Mouse (Mus musculus): Measurements from ENCODE around the gene Zrsr1. TPM values are rescaled to one million over a fixed set of nuclear protein-coding genes. Genes with fewer than 3 reads are reported as not detected.

The Zrsr1 gene
- total and polyA plus RNA-seq, 3 experiments = 4.6 to 22.0 (median 15.1) TPM

DNA sequence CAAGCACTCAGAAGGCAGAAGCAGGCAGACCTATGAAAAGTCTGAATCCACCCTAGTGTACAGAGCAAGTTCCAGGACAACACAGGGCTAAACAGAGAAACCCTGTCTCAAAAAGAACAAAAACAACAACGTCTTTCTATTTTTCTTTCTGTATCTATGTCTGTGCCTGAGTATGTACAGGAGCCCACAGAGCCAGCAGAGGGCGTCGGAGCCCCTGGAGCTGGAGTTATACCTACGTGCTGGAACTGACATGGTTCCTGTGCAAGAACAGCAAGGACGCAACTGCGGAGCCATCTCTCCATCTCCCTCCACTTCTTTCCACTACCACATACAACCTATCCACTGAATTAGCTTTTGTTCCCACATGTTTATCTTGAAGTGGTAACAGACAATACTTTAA, 21.7 kb upstream of the Zrsr1 start:
- intact Hi-C loops (cut with DNase I) = no loop called here
- Histone ChIP-seq H3K4me3 (no peak overlapping the region), H3K9ac (ENCODE audit: low read depth, low read length) (no peak overlapping the region), H3K79me2 (replicated peaks; ENCODE audit: control insufficient read depth, insufficient read depth, low read length) (no peaks in the 10 kb centered on the region), H3K27ac (no peak overlapping the region), H3K36me3 (ENCODE audit: control insufficient read depth, insufficient read depth, low read length) (no peaks in the 10 kb centered on the region; the same call in 1 of the 2 replicates), H3K27me3 (ENCODE audit: control insufficient read depth, insufficient read depth, low read length) (no peaks in the 10 kb centered on the region), H3K4me1 (ENCODE audit: control insufficient read depth, insufficient read depth, low read length) (no peaks in the 10 kb centered on the region)
- TF ChIP-seq EP300 (IDR thresholded peaks at IDR 0.05; ENCODE audit: insufficient read depth, low read depth, low read length) (no peak), POLR2A (IDR thresholded peaks at IDR 0.05; ENCODE audit: insufficient read depth, low read depth, low read length) (no peak), CTCF (IDR thresholded peaks at IDR 0.05) (no peak)
- no peak for DNase-seq
- 93% methylated on average over 6 of the region's 6 CpGs for WGBS

DNA sequence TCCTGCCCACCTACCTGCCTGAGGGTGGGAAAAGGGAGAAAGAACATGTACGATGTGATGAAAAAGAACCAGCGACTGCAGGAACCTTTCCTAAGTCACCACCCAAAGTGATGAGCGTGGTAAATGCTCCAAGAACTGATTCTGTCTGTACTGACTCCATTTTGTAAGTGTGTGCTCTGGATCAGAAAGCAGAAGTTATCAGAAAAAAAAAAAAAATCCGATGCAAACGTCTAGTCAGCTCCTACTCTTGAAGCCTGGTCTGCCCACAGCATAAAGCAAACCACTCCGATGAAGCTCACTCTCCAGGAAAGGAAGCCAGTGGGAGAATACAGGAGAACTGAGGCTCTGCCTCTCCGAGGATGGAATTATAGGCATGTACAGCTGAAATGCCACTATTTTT, 19.1 kb upstream of the Zrsr1 start:
- intact Hi-C loops (cut with DNase I) = no loop called here
- H3K4me1 ChIP-seq (ENCODE audit: control insufficient read depth, insufficient read depth, low read length) = no peaks in the 10 kb centered on the region
- no peaks in the 10 kb centered on the region for H3K79me2 ChIP-seq (replicated peaks; ENCODE audit: control insufficient read depth, insufficient read depth, low read length)
- DNase-seq = no peak
- no peaks in the 10 kb centered on the region for H3K27me3 ChIP-seq (ENCODE audit: control insufficient read depth, insufficient read depth, low read length)
- H3K9ac ChIP-seq (ENCODE audit: low read depth, low read length) = no peak overlapping the region
- TF ChIP-seq POLR2A (IDR thresholded peaks at IDR 0.05; ENCODE audit: insufficient read depth, low read depth, low read length) = no peak
- no peak for TF ChIP-seq CTCF (IDR thresholded peaks at IDR 0.05)
- no peak for TF ChIP-seq EP300 (IDR thresholded peaks at IDR 0.05; ENCODE audit: insufficient read depth, low read depth, low read length)
- H3K36me3 ChIP-seq (ENCODE audit: control insufficient read depth, insufficient read depth, low read length) = no peaks in the 10 kb centered on the region; the same call in 1 of the 2 replicates
- 80% methylated on average over 7 of the region's 7 CpGs for WGBS
- H3K27ac ChIP-seq = no peak overlapping the region
- no peak overlapping the region for H3K4me3 ChIP-seq

DNA sequence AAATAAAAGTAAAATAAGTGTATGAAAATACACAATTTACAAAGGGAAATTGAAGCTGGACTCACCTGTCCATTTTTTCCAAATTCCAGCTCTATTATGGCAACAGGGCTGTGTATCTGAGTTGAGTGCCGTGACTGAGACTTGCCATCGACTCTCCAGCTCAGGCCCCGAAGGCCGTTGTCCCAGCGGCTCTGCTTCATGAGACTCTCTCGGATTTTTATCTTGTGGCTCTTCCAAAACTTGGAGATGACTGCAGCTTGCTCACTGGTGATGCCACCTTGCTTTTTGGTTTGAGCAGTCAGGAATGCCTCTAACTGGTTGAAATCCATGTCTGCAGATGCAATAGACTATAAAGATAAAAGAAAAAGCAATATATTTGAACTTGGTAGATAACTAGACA, 15.5 kb upstream of the Zrsr1 start:
- Histone ChIP-seq H3K27me3 (ENCODE audit: control insufficient read depth, insufficient read depth, low read length) (no peaks in the 10 kb centered on the region), H3K4me1 (ENCODE audit: control insufficient read depth, insufficient read depth, low read length) (peaks cover 2% of the 10 kb centered on the region), H3K4me3 (no peak overlapping the region), H3K79me2 (replicated peaks; ENCODE audit: control insufficient read depth, insufficient read depth, low read length) (0 out of 2 replicates have a peak, but pooled peaks cover 2% of the 10 kb centered on the region), H3K9ac (ENCODE audit: low read depth, low read length) (no peak overlapping the region), H3K36me3 (ENCODE audit: control insufficient read depth, insufficient read depth, low read length) (no peaks in the 10 kb centered on the region; the same call in 1 of the 2 replicates), H3K27ac (no peak overlapping the region)
- TF ChIP-seq EP300 (IDR thresholded peaks at IDR 0.05; ENCODE audit: insufficient read depth, low read depth, low read length) (no peak), CTCF (IDR thresholded peaks at IDR 0.05) (no peak), POLR2A (IDR thresholded peaks at IDR 0.05; ENCODE audit: insufficient read depth, low read depth, low read length) (no peak)
- intact Hi-C loops (cut with DNase I) = loop anchor here (2.0 to 5.0 kb wide), 2 partner anchors 96 to 729 kb away; partner anchors contain the start of gene B3gnt2
- DNase-seq = no peak
- 90% methylated on average over 6 of the region's 6 CpGs for WGBS

DNA sequence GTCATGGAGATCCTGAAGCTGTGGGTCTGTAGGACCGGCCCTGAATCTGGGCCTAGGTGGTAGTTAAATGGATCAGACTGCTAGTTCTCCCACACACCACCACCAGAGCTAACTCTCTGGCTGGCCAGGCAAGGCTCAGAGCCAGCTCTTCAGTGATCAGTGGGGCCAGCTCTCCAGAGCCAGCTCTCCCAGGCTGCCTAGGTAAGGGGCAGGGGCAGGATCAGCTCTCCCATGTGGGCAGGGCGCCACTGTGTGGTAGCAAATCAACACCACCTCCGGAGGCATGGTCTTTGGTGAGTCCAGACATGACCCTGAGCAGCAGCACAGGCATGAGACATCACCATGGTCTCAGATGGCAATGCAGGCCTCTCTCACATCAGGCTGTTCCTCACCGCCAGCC, 15.0 kb upstream of the Zrsr1 start:
- no peaks in the 10 kb centered on the region for H3K27me3 ChIP-seq (ENCODE audit: control insufficient read depth, insufficient read depth, low read length)
- no peak overlapping the region for H3K4me3 ChIP-seq
- H3K79me2 ChIP-seq (replicated peaks; ENCODE audit: control insufficient read depth, insufficient read depth, low read length) = 0 out of 2 replicates have a peak, but pooled peaks cover 2% of the 10 kb centered on the region
- peaks cover 2% of the 10 kb centered on the region for H3K4me1 ChIP-seq (ENCODE audit: control insufficient read depth, insufficient read depth, low read length)
- no peak overlapping the region for H3K9ac ChIP-seq (ENCODE audit: low read depth, low read length)
- peak; percentile 61 to 72 for DNase-seq
- TF ChIP-seq POLR2A (IDR thresholded peaks at IDR 0.05; ENCODE audit: insufficient read depth, low read depth, low read length) = no peak
- TF ChIP-seq EP300 (IDR thresholded peaks at IDR 0.05; ENCODE audit: insufficient read depth, low read depth, low read length) = 0 out of 2 replicates have a peak, but pooled peaks have one; percentile 60
- TF ChIP-seq CTCF (IDR thresholded peaks at IDR 0.05) = peak; percentile 71
- H3K27ac ChIP-seq = no peak overlapping the region
- H3K36me3 ChIP-seq (ENCODE audit: control insufficient read depth, insufficient read depth, low read length) = no peaks in the 10 kb centered on the region; the same call in 1 of the 2 replicates
- 56% methylated on average over 4 of the region's 4 CpGs for WGBS
- intact Hi-C loops (cut with DNase I) = loop anchor here (1.0 to 5.0 kb wide), 4 partner anchors 96 to 730 kb away; partner anchors contain the start of gene B3gnt2

DNA sequence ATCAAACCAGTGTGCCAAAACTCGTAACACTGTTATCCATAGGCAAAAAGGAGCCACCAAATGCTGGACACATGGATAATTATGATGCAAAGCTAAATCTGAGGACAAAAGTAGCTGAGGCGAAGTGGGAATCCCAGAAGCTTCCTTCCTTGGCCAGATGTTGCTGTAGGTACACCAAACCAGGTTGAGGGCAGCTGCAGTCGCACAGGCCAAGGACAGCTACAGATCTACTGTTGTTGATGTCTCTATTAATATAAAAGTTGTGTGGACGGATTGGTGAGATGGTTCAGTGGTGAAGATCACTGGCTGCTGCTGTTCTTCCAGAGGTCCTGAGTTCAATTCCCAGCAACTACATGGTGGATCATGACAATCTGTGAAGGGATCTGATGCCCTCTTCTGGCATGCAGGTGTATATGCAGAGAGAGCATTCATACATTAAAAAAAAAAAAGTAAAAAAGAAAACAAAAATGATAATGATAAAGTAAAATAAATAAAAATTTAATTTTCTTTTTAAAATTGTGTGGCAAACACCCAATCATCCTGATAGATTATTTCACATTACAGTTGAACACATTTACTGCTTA, 13.9 kb upstream of the Zrsr1 start:
- no peak overlapping the region for H3K4me3 ChIP-seq
- no peak overlapping the region for H3K27ac ChIP-seq
- DNase-seq = no peak
- peaks cover 2% of the 10 kb centered on the region for H3K4me1 ChIP-seq (ENCODE audit: control insufficient read depth, insufficient read depth, low read length)
- H3K36me3 ChIP-seq (ENCODE audit: control insufficient read depth, insufficient read depth, low read length) = no peaks in the 10 kb centered on the region; the same call in 1 of the 2 replicates
- 95% methylated on average over 4 of the region's 4 CpGs for WGBS
- intact Hi-C loops (cut with DNase I) = loop anchor here (1.0 to 5.0 kb wide), 4 partner anchors 97 to 731 kb away; partner anchors contain the start of gene B3gnt2
- H3K79me2 ChIP-seq (replicated peaks; ENCODE audit: control insufficient read depth, insufficient read depth, low read length) = 0 out of 2 replicates have a peak, but pooled peaks cover 2% of the 10 kb centered on the region
- no peak overlapping the region for H3K9ac ChIP-seq (ENCODE audit: low read depth, low read length)
- no peaks in the 10 kb centered on the region for H3K27me3 ChIP-seq (ENCODE audit: control insufficient read depth, insufficient read depth, low read length)
- no peak for TF ChIP-seq POLR2A (IDR thresholded peaks at IDR 0.05; ENCODE audit: insufficient read depth, low read depth, low read length)
- peak; percentile 82 for TF ChIP-seq CTCF (IDR thresholded peaks at IDR 0.05)
- no peak for TF ChIP-seq EP300 (IDR thresholded peaks at IDR 0.05; ENCODE audit: insufficient read depth, low read depth, low read length)

DNA sequence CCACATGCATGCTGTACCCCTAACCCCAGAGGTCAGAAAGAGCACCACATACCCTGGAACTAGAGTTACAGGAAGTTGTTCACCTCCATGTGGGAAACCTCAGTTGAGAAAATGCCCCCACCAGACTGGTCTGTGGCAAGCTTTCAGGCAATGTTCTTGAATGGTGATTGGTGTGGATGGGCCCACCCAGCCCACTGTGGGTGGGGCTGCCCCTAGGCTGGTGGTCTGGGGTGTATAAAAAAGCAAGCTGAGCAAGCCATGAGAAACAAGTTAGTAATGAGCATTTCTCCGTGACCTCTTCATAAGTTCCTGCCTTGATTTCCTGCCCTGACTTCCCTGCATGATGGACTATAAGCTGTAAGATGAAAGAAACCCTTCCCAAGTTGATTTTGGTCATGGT, 9.7 kb upstream of the Zrsr1 start:
- Histone ChIP-seq H3K27ac (no peak overlapping the region), H3K27me3 (ENCODE audit: control insufficient read depth, insufficient read depth, low read length) (no peaks in the 10 kb centered on the region), H3K9ac (ENCODE audit: low read depth, low read length) (no peak overlapping the region), H3K4me3 (no peak overlapping the region), H3K4me1 (ENCODE audit: control insufficient read depth, insufficient read depth, low read length) (peaks cover 3% of the 10 kb centered on the region), H3K79me2 (replicated peaks; ENCODE audit: control insufficient read depth, insufficient read depth, low read length) (0 out of 2 replicates have a peak, but pooled peaks cover 2% of the 10 kb centered on the region), H3K36me3 (ENCODE audit: control insufficient read depth, insufficient read depth, low read length) (no peaks in the 10 kb centered on the region)
- DNase-seq = no peak
- intact Hi-C loops (cut with DNase I) = no loop called here
- TF ChIP-seq POLR2A (IDR thresholded peaks at IDR 0.05; ENCODE audit: insufficient read depth, low read depth, low read length) (no peak), CTCF (IDR thresholded peaks at IDR 0.05) (no peak), EP300 (IDR thresholded peaks at IDR 0.05; ENCODE audit: insufficient read depth, low read depth, low read length) (no peak)
- WGBS = 93% methylated on average over 1 of the region's 1 CpGs
